Mouse (Mus musculus) cerebellum, adult 9-10 months (tissue): ENCODE data around the gene Olfr860.
"Not testable (repeated sequence)": the region's sequence is repeated elsewhere in the genome, so short reads cannot be mapped to it uniquely, and the experiment has no call there.

Experiments
- DNase-seq: peaks from one replicate; pipeline ENCODE4 v3.0.0; 2022

Gene Olfr860

GRCm38 (mm10) chr9:19849647-19850046 lies at the start of gene Olfr860:
Gene Olfr860, minus strand, starts transcription at chr9:19849747.
- DNase-seq, result no peak

DNA sequence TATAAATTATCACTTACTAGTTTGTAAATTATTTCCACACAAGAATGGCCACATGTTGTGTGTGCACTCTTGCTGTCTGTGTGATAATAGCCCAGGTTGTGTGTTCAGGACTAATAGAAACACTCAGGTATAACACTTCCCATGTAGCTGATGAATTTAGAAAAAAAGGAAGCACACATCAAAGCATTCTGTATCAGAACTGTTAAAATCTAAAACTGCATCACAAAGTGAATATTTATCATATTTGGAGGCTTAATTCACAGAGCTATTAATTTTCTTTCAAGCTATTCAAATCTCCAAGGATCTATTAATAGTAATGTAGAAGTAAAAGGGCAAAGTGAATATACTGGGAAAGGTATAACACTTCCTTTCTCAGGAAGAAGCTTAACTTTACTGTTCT lies 38.4 kb upstream of the Olfr860 start, which contains the start of gene Olfr862:
Gene Olfr862, minus strand, starts transcription at position 101 of the 400 bp plus-strand sequence.
- DNase-seq, result no peak

DNA sequence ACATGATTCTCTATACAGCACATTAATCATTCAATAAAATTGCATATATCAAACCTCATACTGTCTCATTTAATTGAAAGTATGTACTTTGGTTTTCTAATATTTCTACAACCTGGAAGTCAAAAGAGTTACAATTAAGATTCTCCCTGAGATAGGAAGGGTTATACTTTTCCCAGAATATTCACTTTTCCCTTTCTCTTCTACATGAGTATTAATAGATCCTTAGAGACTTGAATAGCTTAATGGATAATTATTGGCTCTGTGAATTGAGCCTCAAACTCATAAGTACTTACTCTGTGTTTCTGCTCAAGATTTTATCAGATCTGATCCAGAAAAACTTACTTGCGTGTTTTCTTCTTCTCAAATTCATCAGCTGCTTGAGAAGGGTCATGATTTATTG lies 44.9 kb downstream of the Olfr860 start, which contains the start of gene Olfr859:
Gene Olfr859, plus strand, starts transcription at position 301 of the 400 bp plus-strand sequence.
- not testable (repeated sequence) for DNase-seq

DNA sequence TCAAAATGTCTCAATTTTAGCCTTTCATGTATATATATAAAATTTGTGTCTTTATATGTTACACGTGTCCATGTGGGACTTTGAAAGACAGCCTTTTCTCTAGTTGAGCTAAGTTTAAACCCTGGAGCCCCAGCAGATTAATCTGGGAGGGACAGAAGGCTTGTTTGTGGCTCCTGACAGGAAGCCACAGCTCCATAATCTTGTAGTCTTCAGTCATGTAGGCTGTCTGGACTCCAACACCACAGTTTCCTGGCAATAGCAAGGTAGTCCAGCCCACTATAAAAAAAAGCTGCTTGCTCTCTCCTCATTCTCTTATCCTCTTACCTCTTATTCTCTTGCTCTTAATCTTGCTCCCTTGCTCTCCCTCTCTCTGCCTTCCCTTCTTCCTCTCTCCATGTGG lies 46.5 kb downstream of the Olfr860 start:
- no peak for DNase-seq
